Mouse (Mus musculus): ENCODE measurements around the gene Plekhj1. TPM values are rescaled to one million over a fixed set of nuclear protein-coding genes. Genes with fewer than 3 reads are reported as not detected.

Plekhj1 gene
- total RNA-seq, 4 experiments from 2014 or later, result 24.2 to 34.4 (median 32.0) TPM

DNA sequence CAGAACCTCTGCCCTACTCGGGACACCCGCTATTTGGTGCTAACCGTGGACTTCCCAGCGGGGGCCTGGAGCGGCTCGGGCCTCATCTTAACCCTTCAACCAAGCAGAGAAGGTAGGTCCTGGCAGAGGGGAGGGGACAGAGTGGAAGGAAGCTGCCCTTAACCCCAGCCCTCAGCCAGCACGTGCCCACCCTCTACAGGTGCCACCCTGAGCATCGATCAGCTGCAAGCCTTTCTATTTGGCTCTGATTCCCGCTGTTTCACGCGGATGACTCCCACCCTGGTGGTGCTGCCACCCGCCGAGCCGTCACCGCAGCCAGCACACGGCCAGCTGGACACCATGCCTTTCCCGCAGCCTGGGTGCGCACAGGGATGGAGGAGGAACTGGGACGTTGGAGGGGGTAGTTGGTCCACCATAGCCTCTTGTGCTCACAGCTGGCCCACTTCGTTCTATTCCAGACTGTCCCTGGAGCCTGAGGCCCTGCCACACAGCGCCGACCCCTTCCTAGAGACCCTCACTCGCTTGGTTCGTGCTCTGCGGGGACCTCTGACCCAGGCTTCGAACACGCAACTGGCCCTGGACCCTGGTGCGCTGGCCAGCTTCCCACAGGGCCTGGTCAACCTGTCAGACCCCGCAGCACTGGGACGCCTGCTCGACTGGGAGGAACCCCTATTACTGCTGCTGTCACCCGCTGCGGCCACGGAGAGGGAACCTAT lies 8.1 kb upstream of the Plekhj1 start:
- no peak for DNase-seq (ENCODE audit: low spot score in 2 of 2)

- DNase-seq (ENCODE audit: low spot score in 2 of 2), result peak; percentile 61 to 71
These were observed 7.5 kb upstream of the Plekhj1 start for GRCm38 (mm10) chr10:80805925-80806324.

DNA sequence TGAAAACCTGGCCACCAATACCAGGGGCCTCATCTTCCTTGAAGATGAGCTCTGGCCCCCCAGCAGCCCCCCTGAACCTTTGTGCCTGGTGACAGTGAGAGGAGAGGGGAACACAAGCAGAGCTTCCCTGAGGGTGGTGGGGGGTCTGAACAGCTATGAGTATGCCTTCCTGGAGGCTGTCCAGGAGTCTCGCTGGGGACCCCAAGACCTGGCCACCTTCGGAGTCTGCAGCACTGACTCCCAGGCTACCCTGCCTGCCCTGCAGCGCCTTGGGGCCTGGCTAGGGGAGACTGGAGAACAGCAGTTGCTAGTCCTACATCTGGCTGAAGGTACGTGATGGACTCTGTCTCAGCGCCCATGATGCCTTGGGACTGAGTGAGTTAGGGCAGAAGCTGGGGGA lies 6.9 kb upstream of the Plekhj1 start:
- DNase-seq (ENCODE audit: low spot score in 2 of 2), result no peak

DNA sequence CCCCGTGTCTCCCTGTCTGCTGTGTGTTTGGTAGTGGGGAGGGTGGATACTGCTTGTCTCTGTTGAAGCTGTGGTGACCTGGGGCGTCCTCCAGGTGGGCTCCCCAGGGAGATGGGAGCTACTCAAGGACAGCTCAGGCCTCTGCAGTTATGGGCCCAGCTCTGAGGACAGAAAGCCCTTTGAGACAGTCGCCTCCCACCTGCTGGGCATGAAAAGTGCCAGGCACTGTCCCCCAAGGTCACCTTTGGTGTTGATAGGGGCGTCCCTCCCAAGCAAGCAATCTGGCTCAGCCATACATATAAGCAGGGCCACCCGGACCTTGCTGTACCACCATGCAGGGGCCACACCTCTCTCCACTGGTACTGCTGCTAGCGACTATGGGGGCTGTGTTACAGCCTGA lies 6.5 kb upstream of the Plekhj1 start, which contains the start of gene Amh:
Amh (plus strand) TSS at position 328 of the 400 bp plus-strand sequence.
- DNase-seq (ENCODE audit: low spot score in 2 of 2), result no peak

GRCm38 (mm10) chr10:80804340-80804739 lies 5.9 kb upstream of the Plekhj1 start:
- DNase-seq (ENCODE audit: low spot score in 2 of 2), result no peak

DNA sequence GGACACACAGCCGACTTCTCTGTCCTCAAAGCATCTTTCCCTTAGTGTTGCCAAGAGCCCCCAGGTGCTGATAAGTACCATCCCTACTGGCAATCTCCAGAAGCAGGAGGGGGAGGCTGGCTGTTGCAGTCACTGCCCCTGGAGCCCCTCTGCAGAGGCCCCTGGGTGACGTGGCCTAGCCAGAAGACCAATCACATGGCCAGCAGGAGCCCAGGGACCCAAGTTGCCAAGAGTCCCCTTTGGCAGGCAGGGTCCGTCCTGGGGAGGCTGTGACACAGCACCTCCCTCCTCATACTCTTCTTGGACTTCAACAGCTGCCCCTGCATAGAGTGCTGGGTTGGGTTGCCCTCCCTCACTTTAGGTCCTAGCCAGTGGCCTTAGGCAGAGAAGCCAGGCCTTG lies 4.6 kb upstream of the Plekhj1 start:
- no peak for DNase-seq (ENCODE audit: low spot score in 2 of 2)

DNA sequence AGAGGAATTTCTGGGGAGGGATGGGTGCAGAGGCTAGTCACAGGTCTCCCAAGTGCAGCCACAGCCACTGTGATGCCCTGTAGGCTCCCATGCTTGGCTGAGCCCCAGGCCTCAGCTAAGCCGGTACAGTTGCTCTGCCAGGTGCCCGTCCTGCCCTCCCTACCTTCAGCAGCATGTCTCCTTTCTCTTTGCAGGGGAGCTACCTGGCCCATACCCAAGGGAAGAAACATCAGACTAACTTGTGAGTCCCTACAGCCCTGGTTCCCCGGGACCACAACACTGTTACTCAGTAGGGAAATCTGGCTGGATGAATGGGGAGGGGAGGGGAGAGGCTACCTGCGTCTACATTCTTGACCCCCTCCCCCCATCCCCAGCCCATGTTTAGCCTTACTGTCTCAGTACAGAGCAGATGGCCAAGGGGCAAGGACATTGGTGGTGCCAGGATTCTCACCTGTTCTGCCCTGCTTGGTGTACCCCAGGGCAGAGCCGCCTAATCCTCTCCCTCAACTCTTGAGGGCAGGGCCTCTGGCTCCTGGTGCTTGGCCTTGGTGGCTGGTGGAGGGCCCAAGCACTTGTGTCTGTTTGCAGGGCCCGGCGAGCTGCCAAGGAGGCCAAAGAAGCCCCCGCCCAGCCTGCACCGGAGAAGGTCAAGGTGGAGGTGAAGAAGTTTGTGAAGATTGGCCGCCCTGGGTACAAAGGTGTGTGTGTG lies 3.9 kb upstream of the Plekhj1 start:
- DNase-seq (ENCODE audit: low spot score in 2 of 2), result no peak

GRCm38 (mm10) chr10:80799070-80799566 lies 692 bp upstream of the Plekhj1 start:
- no peak for DNase-seq (ENCODE audit: low spot score in 2 of 2)

- DNase-seq (ENCODE audit: low spot score in 2 of 2), result no peak
These were observed 958 bp downstream of the Plekhj1 start for GRCm38 (mm10) chr10:80797186-80798149.

GRCm38 (mm10) chr10:80796307-80796848 lies 2.0 kb downstream of the Plekhj1 start:
- no peak for DNase-seq (ENCODE audit: low spot score in 2 of 2)

DNA sequence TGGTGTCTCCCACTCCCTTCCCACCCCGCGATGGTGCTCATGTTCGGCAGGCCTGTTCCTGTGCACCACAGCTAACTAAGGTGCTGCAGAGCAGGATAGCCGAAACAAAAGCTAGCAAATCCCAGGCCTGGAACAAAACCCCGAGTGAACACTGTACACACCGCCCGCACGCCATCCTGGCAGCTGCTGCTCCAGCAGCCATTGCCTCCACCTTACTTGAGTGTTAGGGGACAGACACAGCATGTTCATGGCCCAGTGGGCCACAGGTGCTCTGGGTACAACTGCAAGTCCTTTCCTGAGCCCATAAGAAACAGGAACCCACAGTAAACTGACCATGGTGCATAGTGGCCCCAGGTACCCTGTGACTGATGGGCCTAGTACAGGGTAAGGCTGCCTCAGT lies 3.7 kb downstream of the Plekhj1 start:
- no peak for DNase-seq (ENCODE audit: low spot score in 2 of 2)

DNA sequence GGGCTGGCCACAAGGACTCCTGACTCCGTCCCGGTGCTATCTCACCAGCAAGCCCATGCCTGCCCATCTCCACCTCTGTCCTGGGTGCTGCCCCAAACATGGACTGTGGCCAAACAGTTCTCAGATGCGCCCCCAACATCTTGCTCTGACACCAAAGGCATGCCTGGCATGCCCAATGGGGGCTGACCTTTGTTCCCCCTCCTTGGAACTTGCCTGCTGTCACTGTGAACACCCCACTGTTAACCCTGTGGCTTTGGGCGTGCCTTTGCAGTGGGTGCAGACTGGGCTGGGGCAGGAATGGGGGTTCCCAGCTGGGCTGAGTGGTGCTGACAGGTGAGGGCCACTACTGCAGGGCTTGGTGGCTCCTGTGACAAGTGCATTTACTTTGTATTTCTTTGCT lies 4.6 kb downstream of the Plekhj1 start:
- no peak for DNase-seq (ENCODE audit: low spot score in 2 of 2)

GRCm38 (mm10) chr10:80793033-80793784 lies 5.2 kb downstream of the Plekhj1 start:
- DNase-seq (ENCODE audit: low spot score in 2 of 2), result no peak

GRCm38 (mm10) chr10:80792175-80793032 lies 6.0 kb downstream of the Plekhj1 start:
- no peak for DNase-seq (ENCODE audit: low spot score in 2 of 2)

GRCm38 (mm10) chr10:80791476-80792174 lies 6.8 kb downstream of the Plekhj1 start:
- DNase-seq (ENCODE audit: low spot score in 2 of 2), result no peak

GRCm38 (mm10) chr10:80790761-80791404 lies 7.5 kb downstream of the Plekhj1 start:
- DNase-seq (ENCODE audit: low spot score in 2 of 2), result no peak

GRCm38 (mm10) chr10:80787517-80787916 lies 10.9 kb downstream of the Plekhj1 start:
- no peak for DNase-seq (ENCODE audit: low spot score in 2 of 2)

DNA sequence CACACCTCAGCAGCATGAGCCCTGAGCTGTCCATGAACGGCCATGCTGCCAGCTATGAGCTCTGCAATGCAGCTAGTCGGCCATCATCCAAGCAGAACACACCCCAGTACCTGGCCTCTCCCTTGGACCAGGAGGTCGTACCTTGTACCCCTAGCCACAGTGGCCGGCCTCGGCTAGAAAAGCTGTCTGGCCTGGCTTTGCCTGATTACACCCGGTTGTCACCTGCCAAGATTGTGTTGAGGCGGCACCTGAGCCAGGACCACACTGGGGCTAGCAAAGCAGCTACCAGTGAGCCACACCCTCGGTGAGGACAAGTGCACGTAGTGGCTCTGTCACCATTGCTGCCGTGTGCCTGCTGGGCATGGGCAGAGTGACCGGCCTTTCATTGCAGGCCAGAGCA lies 12.5 kb downstream of the Plekhj1 start:
- no peak for DNase-seq (ENCODE audit: low spot score in 2 of 2)

Measured in gastrocnemius, adult 8-10 months (tissue).